ENCODE assay signal across 24 mouse cellular contexts in genomic region chr10:42514125-42514524, GRCm38 (mm10). TPM values are rescaled to one million over a fixed set of nuclear protein-coding genes. Genes with fewer than 3 reads are reported as not detected.
DNase-seq lines count a peak whose midpoint lies in the region; ATAC-seq and TF ChIP-seq lines count a peak whose summit lies in the region.
"Had no signal": no experiment of that assay in that cellular context is flagged by ENCODE, and none has a peak within 500 bp of the region (broad histone marks: within the 10 kb centered on the region; RNA-seq: fewer than 3 reads in every experiment).

No protein-coding gene starts in this region.

- no peak overlapping the region for H3K9ac ChIP-seq in heart, adult 2 months (ENCODE audit: low read depth, low read length)
- H3K9ac ChIP-seq in liver, embryonic 12.5 days, result no peak overlapping the region
- no peak overlapping the region for H3K9ac ChIP-seq in liver, embryonic 11.5 days (ENCODE audit: low read depth, low read length)
- no peak overlapping the region for H3K9ac ChIP-seq in MEL (ENCODE audit: control insufficient read depth, low read depth, low read length, poor library complexity, severe bottlenecking)
- H3K9ac ChIP-seq in stomach, postnatal 0 days (ENCODE audit: low read length), result no peak overlapping the region
- H3K9ac ChIP-seq: embryonic facial prominence, embryonic 13.5 days; forebrain, embryonic 12.5 days; heart, embryonic 12.5 days; hindbrain, embryonic 14.5 days had no signal

- no peak for TF ChIP-seq POLR2A in heart, adult 2 months (IDR thresholded peaks at IDR 0.05; ENCODE audit: insufficient read depth, low read depth, low read length)
- no peak for TF ChIP-seq POLR2A in MEL (IDR thresholded peaks at IDR 0.05; ENCODE audit: control insufficient read depth in 1 of 2, insufficient read depth in 1 of 2, low read depth in 1 of 2, low read length in 2 of 2, poor library complexity in 1 of 2)

- no peak for ATAC-seq in liver, embryonic 12.5 days
- ATAC-seq in liver, embryonic 11.5 days (replicated peaks; ENCODE audit: low FRiP score), result no peak
- ATAC-seq in stomach, postnatal 0 days (ENCODE audit: low FRiP score, low TSS enrichment), result no peak
- ATAC-seq: activated CD4-positive, CD25-positive, alpha-beta regulatory T cell, adult 4 months; CD4-positive, CD25-positive, alpha-beta regulatory T cell, adult 4 months; forebrain, embryonic 16.5 days; Patski had no signal

- no peaks in the 10 kb centered on the region for H3K27me3 ChIP-seq in heart, adult 2 months (ENCODE audit: control insufficient read depth, insufficient read depth, low read length)
- no peaks in the 10 kb centered on the region for H3K27me3 ChIP-seq in heart, embryonic 10.5 days (ENCODE audit: insufficient read depth, poor library complexity, severe bottlenecking)
- no peaks in the 10 kb centered on the region for H3K27me3 ChIP-seq in liver, embryonic 12.5 days (replicated peaks)
- H3K27me3 ChIP-seq in liver, embryonic 11.5 days (replicated peaks; ENCODE audit: control insufficient read depth, insufficient read depth, low read length), result no peaks in the 10 kb centered on the region
- no peaks in the 10 kb centered on the region for H3K27me3 ChIP-seq in MEL (ENCODE audit: control insufficient read depth in 1 of 2, insufficient read depth in 2 of 2, low read length in 2 of 2)
- H3K27me3 ChIP-seq in stomach, postnatal 0 days (ENCODE audit: control insufficient read depth, insufficient read depth, low read length), result no peaks in the 10 kb centered on the region
- H3K27me3 ChIP-seq: embryonic facial prominence, embryonic 13.5 days; forebrain, embryonic 12.5 days; heart, embryonic 12.5 days; Patski had no signal

- peak; percentile 32 for TF ChIP-seq CTCF in heart, adult 2 months (IDR thresholded peaks at IDR 0.05)
- TF ChIP-seq CTCF in MEL (IDR thresholded peaks at IDR 0.05 in 2 of 3, conservative IDR thresholded peaks at IDR 0.05 in 1 of 3; ENCODE audit: control insufficient read depth in 1 of 3, insufficient read depth in 1 of 3, low read depth in 2 of 3, low read length in 3 of 3, poor library complexity in 1 of 3, severe bottlenecking in 1 of 3), result peak; percentile 5 to 36 (median 32); a peak in 2 of 6 replicates
- peak; percentile 44 for TF ChIP-seq CTCF in stomach, postnatal 0 days (IDR thresholded peaks at IDR 0.05; ENCODE audit: low read depth)
- no peak; the same call in 1 of the 2 replicates for TF ChIP-seq CTCF in left cerebral cortex, adult 2 months (IDR thresholded peaks at IDR 0.05)

- no peaks in the 10 kb centered on the region for H3K9me3 ChIP-seq in heart, embryonic 10.5 days
- H3K9me3 ChIP-seq in liver, embryonic 12.5 days (replicated peaks), result no peaks in the 10 kb centered on the region
- H3K9me3 ChIP-seq in liver, embryonic 11.5 days (ENCODE audit: control insufficient read depth, low read length), result no peaks in the 10 kb centered on the region
- H3K9me3 ChIP-seq in MEL (replicated peaks; ENCODE audit: insufficient read depth, low read length), result no peaks in the 10 kb centered on the region
- no peaks in the 10 kb centered on the region for H3K9me3 ChIP-seq in stomach, postnatal 0 days (ENCODE audit: control insufficient read depth, low read length)
- H3K9me3 ChIP-seq: embryonic facial prominence, embryonic 13.5 days; forebrain, embryonic 12.5 days; G1E; heart, embryonic 12.5 days; hindbrain, embryonic 10.5 days had no signal

- TF ChIP-seq RAD21 in MEL (IDR thresholded peaks at IDR 0.05; ENCODE audit: low read depth, low read length), result peak; percentile 14

- no peak overlapping the region for H3K4me3 ChIP-seq in heart, adult 2 months
- H3K4me3 ChIP-seq in heart, embryonic 10.5 days, result no peak overlapping the region
- H3K4me3 ChIP-seq in liver, embryonic 12.5 days, result no peak overlapping the region
- no peak overlapping the region for H3K4me3 ChIP-seq in liver, embryonic 11.5 days (ENCODE audit: low read depth, low read length)
- H3K4me3 ChIP-seq in MEL (ENCODE audit: control insufficient read depth in 1 of 2, insufficient read depth in 1 of 2, low read depth in 2 of 2, low read length in 2 of 2), result no peak overlapping the region
- H3K4me3 ChIP-seq in stomach, postnatal 0 days (ENCODE audit: low read depth, low read length), result no peak overlapping the region
- no peak overlapping the region for H3K4me3 ChIP-seq in left cerebral cortex, adult 2 months
- H3K4me3 ChIP-seq: embryonic facial prominence, embryonic 13.5 days; forebrain, embryonic 12.5 days; heart, embryonic 12.5 days; hindbrain, embryonic 10.5 days had no signal

- H3K4me1 ChIP-seq in heart, adult 2 months (ENCODE audit: control insufficient read depth, insufficient read depth, low read length), result no peaks in the 10 kb centered on the region; the same call in none of the 2 replicates
- H3K4me1 ChIP-seq in heart, embryonic 10.5 days, result peaks cover 12% of the 10 kb centered on the region; the same call in 1 of the 2 replicates
- peaks cover 92% of the 10 kb centered on the region for H3K4me1 ChIP-seq in liver, embryonic 12.5 days
- peaks cover 40% of the 10 kb centered on the region for H3K4me1 ChIP-seq in liver, embryonic 11.5 days (replicated peaks; ENCODE audit: control insufficient read depth, insufficient read depth, low read length)
- H3K4me1 ChIP-seq in MEL (ENCODE audit: control insufficient read depth in 1 of 2, insufficient read depth in 2 of 2, low read length in 2 of 2), result peaks cover 26% of the 10 kb centered on the region in 2 experiments
- H3K4me1 ChIP-seq in stomach, postnatal 0 days (replicated peaks; ENCODE audit: control insufficient read depth, insufficient read depth), result no peaks in the 10 kb centered on the region
- H3K4me1 ChIP-seq: forebrain, embryonic 12.5 days; hindbrain, embryonic 10.5 days had no signal

- no peak for TF ChIP-seq EP300 in heart, adult 2 months (IDR thresholded peaks at IDR 0.05; ENCODE audit: insufficient read depth, low read depth, low read length)
- no peak for TF ChIP-seq EP300 in MEL (IDR thresholded peaks at IDR 0.05; ENCODE audit: low read depth in 1 of 2, low read length in 2 of 2)
- no peak for TF ChIP-seq EP300 in stomach, postnatal 0 days (optimal IDR thresholded peaks at IDR 0.05)

- no peak overlapping the region for H3K27ac ChIP-seq in heart, adult 2 months
- H3K27ac ChIP-seq in heart, embryonic 10.5 days, result no peak overlapping the region
- peak overlapping the region; percentile 37; the same call in 1 of the 2 replicates for H3K27ac ChIP-seq in liver, embryonic 12.5 days
- H3K27ac ChIP-seq in liver, embryonic 11.5 days (ENCODE audit: low read depth, low read length), result no peak overlapping the region
- no peak overlapping the region for H3K27ac ChIP-seq in MEL (ENCODE audit: control insufficient read depth, low read depth, low read length)
- H3K27ac ChIP-seq in stomach, postnatal 0 days (replicated peaks), result no peak overlapping the region
- H3K27ac ChIP-seq in left cerebral cortex, adult 2 months, result no peak overlapping the region
- H3K27ac ChIP-seq: embryonic facial prominence, embryonic 13.5 days; forebrain, embryonic 12.5 days; hindbrain, embryonic 10.5 days; hindbrain, embryonic 14.5 days had no signal

- DNase-seq in heart, adult 2 months, result no peak
- DNase-seq in heart, embryonic 10.5 days (ENCODE audit: low spot score), result no peak
- no peak for DNase-seq in liver, embryonic 11.5 days (ENCODE audit: low spot score)
- no peak for DNase-seq in MEL (ENCODE audit: low read depth, low spot score)
- no peak for DNase-seq in stomach, postnatal 0 days (ENCODE audit: low spot score)
- no peak for DNase-seq in left cerebral cortex, adult 2 months (ENCODE audit: extremely low spot score in 1 of 2, low spot score in 2 of 2)
- DNase-seq: adrenal gland, postnatal 14 days; B cell, adult 2 months; cerebellum, adult 11-12 months; cerebellum, adult 9-10 months; cerebellum, postnatal 36 days; gastrocnemius, postnatal 10 days; heart, adult 18-20 months had no signal

- peaks cover 11% of the 10 kb centered on the region for H3K79me2 ChIP-seq in heart, adult 2 months (replicated peaks; ENCODE audit: control insufficient read depth, insufficient read depth, low read length)
- peaks cover 53% of the 10 kb centered on the region for H3K79me2 ChIP-seq in MEL (ENCODE audit: control insufficient read depth, insufficient read depth, low read length, poor library complexity)

- peaks cover 11% of the 10 kb centered on the region for H3K36me3 ChIP-seq in heart, adult 2 months (ENCODE audit: control insufficient read depth, insufficient read depth, low read length)
- H3K36me3 ChIP-seq in heart, embryonic 10.5 days, result peaks cover 20% of the 10 kb centered on the region; the same call in 1 of the 2 replicates
- H3K36me3 ChIP-seq in liver, embryonic 12.5 days, result peaks cover 41% of the 10 kb centered on the region
- H3K36me3 ChIP-seq in liver, embryonic 11.5 days (ENCODE audit: control insufficient read depth, insufficient read depth, low read length), result no peaks in the 10 kb centered on the region; the same call in 1 of the 2 replicates
- peaks cover 19 to 51% of the 10 kb centered on the region in 2 experiments for H3K36me3 ChIP-seq in MEL (ENCODE audit: control insufficient read depth in 1 of 2, insufficient read depth in 2 of 2, low read length in 2 of 2)
- no peaks in the 10 kb centered on the region for H3K36me3 ChIP-seq in stomach, postnatal 0 days (ENCODE audit: control insufficient read depth, insufficient read depth, low read length)
- H3K36me3 ChIP-seq: forebrain, embryonic 12.5 days had no signal

- H3K4me2 ChIP-seq in liver, embryonic 12.5 days, result no peak overlapping the region
- H3K4me2 ChIP-seq in liver, embryonic 11.5 days, result no peak overlapping the region
- H3K4me2 ChIP-seq in stomach, postnatal 0 days (replicated peaks; ENCODE audit: low read depth), result no peak overlapping the region
- H3K4me2 ChIP-seq: embryonic facial prominence, embryonic 13.5 days; forebrain, embryonic 12.5 days; heart, embryonic 12.5 days; hindbrain, embryonic 14.5 days had no signal

- intact Hi-C loops in heart, adult 2 months (cut with DNase I), result no loop called here
- intact Hi-C loops in left cerebral cortex, adult 2 months (cut with DNase I), result no loop called here

RNA-seq across cellular contexts. Expression of gene Snx3, which starts 12.3 kb away (rescaled TPM):
- total RNA-seq in heart, adult 2 months (2021), result 100 to 1,000 TPM; 164 to 179 TPM
- 258 and 403 TPM in 2 replicates for polyA plus RNA-seq in heart, adult 2 months (2012; rRNA removed)
- 339 and 374 TPM in 2 replicates for polyA plus RNA-seq in heart, embryonic 10.5 days (2016; fragmentation: Nextera tagmentation; extraction: Ambion mirVana)
- polyA plus RNA-seq in liver, embryonic 12.5 days (2016; fragmentation: Nextera tagmentation; extraction: Ambion mirVana), result 291 and 307 TPM in 2 replicates
- polyA plus RNA-seq in liver, embryonic 11.5 days (2014; fragmentation: Nextera tagmentation; extraction: Ambion mirVana), result 355 and 358 TPM in 2 replicates
- 107 TPM in 2 replicates for total RNA-seq in MEL (2012; rRNA removed)
- 100 to 1,000 TPM in 1 of 2 experiments, not detected in 1; 320 TPM for polyA plus RNA-seq in MEL (2012; ENCODE audit: insufficient read depth in 1 of 2, insufficient read length in 2 of 2, low read depth in 1 of 2, low replicate concordance in 2 of 2, missing spikeins in 1 of 2)
- 257 and 275 TPM in 2 replicates for polyA plus RNA-seq in stomach, postnatal 0 days (2015; fragmentation: Nextera tagmentation; extraction: Ambion mirVana)
- total RNA-seq in left cerebral cortex, adult 2 months (2021), result 100 to 1,000 TPM; 196 to 198 TPM

RNA-seq across cellular contexts. Expression of gene Afg1l, which starts 35.8 kb away (rescaled TPM):
- 10 to 100 TPM; 28.6 to 31.3 TPM for total RNA-seq in heart, adult 2 months (2021)
- polyA plus RNA-seq in heart, adult 2 months (2012; rRNA removed), result 22.3 and 36.8 TPM in 2 replicates
- polyA plus RNA-seq in heart, embryonic 10.5 days (2016; fragmentation: Nextera tagmentation; extraction: Ambion mirVana), result 8.7 and 11.3 TPM in 2 replicates
- 3.2 and 3.3 TPM in 2 replicates for polyA plus RNA-seq in liver, embryonic 12.5 days (2016; fragmentation: Nextera tagmentation; extraction: Ambion mirVana)
- 5.0 TPM in 2 replicates for polyA plus RNA-seq in liver, embryonic 11.5 days (2014; fragmentation: Nextera tagmentation; extraction: Ambion mirVana)
- total RNA-seq in MEL (2012; rRNA removed), result 2.8 and 3.4 TPM in 2 replicates
- polyA plus RNA-seq in MEL (2012; ENCODE audit: insufficient read depth in 1 of 2, insufficient read length in 2 of 2, low read depth in 1 of 2, low replicate concordance in 2 of 2, missing spikeins in 1 of 2), result 1 to 10 TPM in 1 of 2 experiments, not detected in 1; 3.7 TPM
- 6.3 and 6.4 TPM in 2 replicates for polyA plus RNA-seq in stomach, postnatal 0 days (2015; fragmentation: Nextera tagmentation; extraction: Ambion mirVana)
- total RNA-seq in left cerebral cortex, adult 2 months (2021), result 10 to 100 TPM; 10.4 to 12.7 TPM
